Mouse (Mus musculus): Measurements from ENCODE around the gene Sgpp2.

DNA sequence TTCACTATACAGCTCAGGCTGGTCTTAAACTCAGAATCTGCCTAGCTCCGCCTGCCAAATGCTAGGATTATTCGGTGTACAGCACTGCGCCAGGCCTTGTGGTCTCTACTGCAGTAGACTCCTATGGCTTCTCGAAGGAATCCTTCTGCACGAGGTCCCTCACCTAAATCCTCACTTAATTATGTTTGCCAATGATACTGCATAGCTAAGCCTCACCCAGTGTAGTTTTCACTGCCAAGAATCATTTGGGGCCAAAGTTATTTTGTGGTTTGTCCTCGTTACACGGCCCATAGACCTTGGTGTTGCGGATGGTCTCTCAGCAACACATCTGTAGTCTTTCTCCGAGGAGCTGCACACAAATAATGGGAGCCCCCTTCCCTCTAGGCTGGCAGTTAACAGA lies 62.2 kb downstream of the Sgpp2 start:
- TF ChIP-seq CTCF (IDR thresholded peaks at IDR 0.05; ENCODE audit: control insufficient read depth, insufficient read depth, insufficient read length) (no peak), CEBPB (IDR thresholded peaks at IDR 0.05; ENCODE audit: low read depth) (no peak), MAX (IDR thresholded peaks at IDR 0.05) (no peak), USF1 (IDR thresholded peaks at IDR 0.05; ENCODE audit: low read depth) (no peak), MYOG (IDR thresholded peaks at IDR 0.05; ENCODE audit: control insufficient read depth, extremely low read depth, insufficient read length) (no peak)

Data from C2C12 (cell line).